Mouse (Mus musculus): Measurements from ENCODE around the gene Foxc2. TPM values are rescaled to one million over a fixed set of nuclear protein-coding genes. Genes with fewer than 3 reads are reported as not detected.

The Foxc2 gene
- polyA plus RNA-seq (2015; fragmentation: Nextera tagmentation; extraction: Ambion mirVana), result 0.53 TPM in 2 replicates

GRCm38 (mm10) chr8:121115948-121116347 lies at the start of gene Foxc2:
Gene Foxc2, plus strand, starts transcription at chr8:121116171.

GRCm38 (mm10) chr8:121084210-121084951 lies 31.6 kb upstream of the Foxc2 start, which contains the start of gene Foxf1:
Gene Foxf1, plus strand, starts transcription at chr8:121084386.

GRCm38 (mm10) chr8:121107668-121108656 lies 8.0 kb upstream of the Foxc2 start, which contains the start of gene Mthfsd:
Gene Mthfsd, minus strand, starts transcription at chr8:121108392.

GRCm38 (mm10) chr8:121127756-121128375 lies 11.9 kb downstream of the Foxc2 start, which contains the start of gene Foxl1:
Gene Foxl1, plus strand, starts transcription at chr8:121127940.

Small RNA genes lying within 50 kb of the gene (microRNA-seq; reads per million reads assigned to microRNA genes)
- gene Gm27530, result not detected

Other genes with a start within 250 kb of the Foxc2 start
- 90.3 and 92.1 TPM in 2 replicates for gene Foxf1, start 31.8 kb upstream of the Foxc2 start, polyA plus RNA-seq (2015; fragmentation: Nextera tagmentation; extraction: Ambion mirVana)
- 52.7 and 56.3 TPM in 2 replicates for gene Mthfsd, start 7.8 kb upstream of the Foxc2 start, polyA plus RNA-seq (2015; fragmentation: Nextera tagmentation; extraction: Ambion mirVana)
- gene Foxl1, start 11.8 kb downstream of the Foxc2 start, polyA plus RNA-seq (2015; fragmentation: Nextera tagmentation; extraction: Ambion mirVana), result 2.1 and 4.2 TPM in 2 replicates